Mouse (Mus musculus) lung, adult 2 months (tissue): ENCODE results near the gene Fnbp1l.

Source experiments
- CTCF ChIP-seq: fragments of 200-500 bp; IDR thresholded peaks from 2 replicates; pipeline ENCODE4 v1.5.1; 2011; ENCODE audit warnings: mild to moderate bottlenecking, low read length, control low read depth; ENCODE audit not compliant: insufficient read depth
- POLR2A ChIP-seq: fragments of 200-500 bp; IDR thresholded peaks from 2 replicates; pipeline ENCODE4 v1.6.1; 2011; ENCODE audit warnings: low read depth, mild to moderate bottlenecking, control low read depth, low read length, borderline replicate concordance; ENCODE audit errors: extremely low read depth

DNA sequence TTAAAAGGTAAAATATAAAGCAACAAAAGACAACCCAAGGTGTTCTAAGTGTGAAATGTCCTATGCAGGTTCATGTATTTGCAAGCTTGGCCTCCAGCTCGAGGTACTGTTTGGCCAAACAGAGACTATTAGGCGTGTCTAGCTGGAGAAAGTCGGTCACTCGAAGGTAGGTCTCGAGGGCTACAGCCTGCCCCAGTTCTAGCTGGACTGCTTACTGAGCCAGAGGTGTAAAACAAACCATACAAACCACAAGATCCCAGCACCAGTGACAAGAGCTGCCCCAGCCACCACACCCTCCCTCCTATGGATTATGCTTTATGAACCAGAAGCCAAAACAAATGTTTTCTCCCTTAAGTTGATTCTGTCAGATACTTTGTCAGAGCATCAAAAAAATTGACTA, 7.8 kb downstream of the Fnbp1l start:
- no peak for TF ChIP-seq CTCF
- TF ChIP-seq POLR2A: no peak
